Mouse (Mus musculus) lung, embryonic 16.5 days (tissue): ENCODE data around the gene Crct1. TPM values are rescaled to one million over a fixed set of nuclear protein-coding genes. Genes with fewer than 3 reads are reported as not detected.

Experiments
- ATAC-seq: fragments of 200-750 bp; cut with Nextera tagmentation; 2 replicates; pipeline ENCODE4 v1.8.0; 2017; ENCODE audit warnings: low read depth, mild to moderate bottlenecking, moderate library complexity
- H3K27ac ChIP-seq: fragments of 300-500 bp; sonication (generic); 2 replicates; pipeline ENCODE4 v1.5.1; 2014; ENCODE audit warnings: mild to moderate bottlenecking, control low read depth, low read length
- H3K27me3 ChIP-seq: fragments of 300-500 bp; sonication (generic); 2 replicates; pipeline ENCODE4 v1.6.1; 2014; ENCODE audit warnings: low read depth, low read length, mixed read lengths; ENCODE audit not compliant: control insufficient read depth, insufficient read depth
- H3K36me3 ChIP-seq: fragments of 300-500 bp; sonication (generic); 2 replicates; pipeline ENCODE4 v1.6.1; 2014; ENCODE audit warnings: low read length; ENCODE audit not compliant: control insufficient read depth, insufficient read depth
- H3K4me1 ChIP-seq: fragments of 300-500 bp; sonication (generic); replicated peaks from 2 replicates; pipeline ENCODE4 v1.6.1; 2014; ENCODE audit warnings: low read length, mixed read lengths; ENCODE audit not compliant: control insufficient read depth, insufficient read depth
- H3K4me2 ChIP-seq: fragments of 300-500 bp; sonication (generic); 2 replicates; pipeline ENCODE4 v1.6.1; 2014; ENCODE audit warnings: low read depth, low read length, control low read depth
- H3K4me3 ChIP-seq: fragments of 300-500 bp; sonication (generic); 2 replicates; pipeline ENCODE4 v1.5.1; 2014; ENCODE audit warnings: mild to moderate bottlenecking, low read length, control low read depth
- H3K9ac ChIP-seq: fragments of 300-500 bp; sonication (generic); 2 replicates; pipeline ENCODE4 v1.6.1; 2014; ENCODE audit warnings: low read length, control low read depth
- H3K9me3 ChIP-seq: fragments of 300-500 bp; sonication (generic); 2 replicates; pipeline ENCODE4 v1.6.1; 2016; ENCODE audit warnings: low read length; ENCODE audit not compliant: control insufficient read depth
- WGBS: fragments of 180-500 bp; shearing (Covaris S2); extraction: QIAGEN DNeasy Blood & Tissue Kit; methylation state at CpG from one replicate; pipeline ENCODE4 v1.1.7; 2014; 5-methylcytosine and 5-hydroxymethylcytosine counted together
- polyA plus RNA-seq: library from polyadenylated mRNA; unstranded; fragments of >200 nt; fragmentation: Nextera tagmentation; extraction: Ambion mirVana; gene quantifications from 2 replicates; pipeline ENCODE4 v1.2.1, GENCODE M21; 2015

The Crct1 gene
- 1.5 TPM in 1 of 2 replicates, not detected in the other for polyA plus RNA-seq

- H3K4me1 ChIP-seq, result no peaks in the 10 kb centered on the region
- H3K9ac ChIP-seq, result peak within 1 kb of the TSS; percentile 61
- 16% methylated on average over 4 of the region's 4 CpGs for WGBS
- H3K4me2 ChIP-seq, result peak within 1 kb of the TSS; percentile 92
- no peaks in the 10 kb centered on the region for H3K36me3 ChIP-seq
- H3K4me3 ChIP-seq, result peak within 1 kb of the TSS; percentile 57
- no peaks in the 10 kb centered on the region for H3K9me3 ChIP-seq
- no peaks in the 10 kb centered on the region for H3K27me3 ChIP-seq
- no peak; the same call in 1 of the 2 replicates for ATAC-seq
- H3K27ac ChIP-seq, result no peak within 1 kb of the TSS
These were observed at the start of gene Crct1 for GRCm38 (mm10) chr3:93015460-93016104. Gene Crct1, minus strand, starts transcription at chr3:93015687.

GRCm38 (mm10) chr3:93052826-93053474 is 37.5 kb upstream of the Crct1 start:
- Histone ChIP-seq H3K27me3 (no peaks in the 10 kb centered on the region), H3K9ac (no peak overlapping the region), H3K4me3 (no peak overlapping the region), H3K36me3 (no peaks in the 10 kb centered on the region), H3K4me2 (no peak overlapping the region), H3K27ac (no peak overlapping the region), H3K4me1 (no peaks in the 10 kb centered on the region), H3K9me3 (no peaks in the 10 kb centered on the region)
- 54% methylated on average over 10 of the region's 10 CpGs for WGBS
- no peak for ATAC-seq

GRCm38 (mm10) chr3:93050182-93050581 is 34.7 kb upstream of the Crct1 start:
- Histone ChIP-seq H3K4me2 (no peak overlapping the region), H3K27me3 (no peaks in the 10 kb centered on the region), H3K9ac (no peak overlapping the region), H3K9me3 (no peaks in the 10 kb centered on the region), H3K4me3 (no peak overlapping the region), H3K4me1 (no peaks in the 10 kb centered on the region), H3K27ac (no peak overlapping the region), H3K36me3 (no peaks in the 10 kb centered on the region)
- no peak for ATAC-seq
- WGBS, result 67% methylated on average over 1 of the region's 1 CpGs

GRCm38 (mm10) chr3:93031450-93031849 is 16.0 kb upstream of the Crct1 start:
- Histone ChIP-seq H3K9me3 (no peaks in the 10 kb centered on the region), H3K4me1 (no peaks in the 10 kb centered on the region), H3K27ac (no peak overlapping the region), H3K9ac (no peak overlapping the region), H3K4me3 (no peak overlapping the region), H3K4me2 (no peak overlapping the region), H3K27me3 (no peaks in the 10 kb centered on the region), H3K36me3 (no peaks in the 10 kb centered on the region)
- WGBS, result 42% methylated on average over 5 of the region's 5 CpGs
- peak; percentile 67 for ATAC-seq

GRCm38 (mm10) chr3:93025486-93025885 is 10.0 kb upstream of the Crct1 start:
- no peak overlapping the region for H3K27ac ChIP-seq
- H3K4me1 ChIP-seq, result no peaks in the 10 kb centered on the region
- ATAC-seq, result no peak
- 54% methylated on average over 2 of the region's 2 CpGs for WGBS
- no peaks in the 10 kb centered on the region for H3K9me3 ChIP-seq
- H3K4me2 ChIP-seq, result no peak overlapping the region
- H3K36me3 ChIP-seq, result no peaks in the 10 kb centered on the region
- H3K9ac ChIP-seq, result no peak overlapping the region
- no peak overlapping the region for H3K4me3 ChIP-seq
- no peaks in the 10 kb centered on the region for H3K27me3 ChIP-seq

- Histone ChIP-seq H3K36me3 (no peaks in the 10 kb centered on the region), H3K4me3 (no peak overlapping the region), H3K9me3 (no peaks in the 10 kb centered on the region), H3K27ac (no peak overlapping the region), H3K4me2 (no peak overlapping the region), H3K27me3 (no peaks in the 10 kb centered on the region), H3K9ac (no peak overlapping the region), H3K4me1 (no peaks in the 10 kb centered on the region)
- 56% methylated on average over 3 of the region's 3 CpGs for whole genome bisulfite sequencing
- no peak for ATAC-seq
These were observed 8.1 kb upstream of the Crct1 start for GRCm38 (mm10) chr3:93023411-93024184.

- Histone ChIP-seq H3K27me3 (no peaks in the 10 kb centered on the region), H3K36me3 (no peaks in the 10 kb centered on the region), H3K9ac (no peak overlapping the region), H3K4me2 (no peak overlapping the region), H3K4me1 (no peaks in the 10 kb centered on the region), H3K4me3 (no peak overlapping the region), H3K27ac (no peak overlapping the region), H3K9me3 (no peaks in the 10 kb centered on the region)
- 89% methylated on average over 1 of the region's 1 CpGs for WGBS
- no peak for ATAC-seq
These were observed 5.7 kb upstream of the Crct1 start for GRCm38 (mm10) chr3:93021171-93021570.

- 67% methylated on average over 2 of the region's 2 CpGs for WGBS
These were observed 3.5 kb upstream of the Crct1 start, which contains the start of gene Lce1m for GRCm38 (mm10) chr3:93018960-93019359. Gene Lce1m, minus strand, starts transcription at chr3:93019060.

GRCm38 (mm10) chr3:93014871-93015270 is 616 bp downstream of the Crct1 start:
- Histone ChIP-seq H3K27ac (no peak overlapping the region), H3K9ac (peak overlapping the region; percentile 61), H3K4me3 (peak overlapping the region; percentile 57), H3K4me1 (no peaks in the 10 kb centered on the region), H3K4me2 (peak overlapping the region; percentile 92), H3K27me3 (no peaks in the 10 kb centered on the region), H3K36me3 (no peaks in the 10 kb centered on the region), H3K9me3 (no peaks in the 10 kb centered on the region)
- no peak for ATAC-seq
- 24% methylated on average over 5 of the region's 5 CpGs for WGBS

More at GRCm38 (mm10) chr3:93018960-93019359, 3.5 kb upstream of the Crct1 start, which contains the start of gene Lce1m:
- H3K9me3 ChIP-seq, result no peaks in the 10 kb centered on the region
- H3K27me3 ChIP-seq, result no peaks in the 10 kb centered on the region
- no peak within 1 kb of the TSS for H3K4me2 ChIP-seq
- no peaks in the 10 kb centered on the region for H3K36me3 ChIP-seq
- ATAC-seq, result no peak
- H3K27ac ChIP-seq, result no peak within 1 kb of the TSS
- H3K4me3 ChIP-seq, result no peak within 1 kb of the TSS
- no peak within 1 kb of the TSS for H3K9ac ChIP-seq
- no peaks in the 10 kb centered on the region for H3K4me1 ChIP-seq
